Mouse (Mus musculus): ENCODE data around the gene Extl1. TPM values are rescaled to one million over a fixed set of nuclear protein-coding genes. Genes with fewer than 3 reads are reported as not detected.
"Not testable (repeated sequence)": the region's sequence is repeated elsewhere in the genome, so short reads cannot be mapped to it uniquely, and the experiment has no call there.

The Extl1 gene
- polyA plus RNA-seq, 1 experiment, result 0.56 TPM

- Histone ChIP-seq H3K27ac (ENCODE audit: insufficient read depth, low read depth, low read length) (no peak overlapping the region), H3K4me1 (ENCODE audit: control insufficient read depth, insufficient read depth, low read length) (no peaks in the 10 kb centered on the region), H3K4me3 (ENCODE audit: insufficient read depth, low read length) (no peak overlapping the region)
- TF ChIP-seq POLR2A (IDR thresholded peaks at IDR 0.05; ENCODE audit: borderline replicate concordance, low read depth, low read length) (no peak), CTCF (IDR thresholded peaks at IDR 0.05; ENCODE audit: low read depth, low read length) (no peak)
Observed at GRCm38 (mm10) chr4:134345802-134346201, 37.8 kb downstream of the Extl1 start.

DNA sequence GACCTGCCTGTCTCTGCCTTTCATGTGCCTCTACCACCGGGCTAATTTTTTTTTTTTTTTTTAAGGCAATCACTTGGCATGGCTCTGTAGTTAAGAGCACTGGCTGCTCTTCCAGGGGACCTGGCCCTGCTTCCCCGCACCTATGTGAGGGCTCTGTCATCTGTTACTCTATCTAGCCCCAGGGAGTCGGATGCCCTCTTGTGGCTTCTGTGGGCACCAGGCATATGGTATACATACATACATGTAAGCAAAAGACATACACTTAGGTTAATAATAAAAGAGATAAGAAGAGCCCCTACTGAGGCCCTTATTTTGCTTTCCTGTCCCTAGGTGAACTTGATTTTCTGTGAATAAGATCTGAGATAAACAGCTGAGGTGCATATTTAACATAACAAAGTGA is 39.0 kb downstream of the Extl1 start:
- no peak overlapping the region for H3K27ac ChIP-seq (ENCODE audit: insufficient read depth, low read depth, low read length)
- H3K4me3 ChIP-seq (ENCODE audit: insufficient read depth, low read length), result no peak overlapping the region
- H3K4me1 ChIP-seq (ENCODE audit: control insufficient read depth, insufficient read depth, low read length), result no peaks in the 10 kb centered on the region
- no peak for TF ChIP-seq POLR2A (IDR thresholded peaks at IDR 0.05; ENCODE audit: borderline replicate concordance, low read depth, low read length)
- no peak for TF ChIP-seq CTCF (IDR thresholded peaks at IDR 0.05; ENCODE audit: low read depth, low read length)

DNA sequence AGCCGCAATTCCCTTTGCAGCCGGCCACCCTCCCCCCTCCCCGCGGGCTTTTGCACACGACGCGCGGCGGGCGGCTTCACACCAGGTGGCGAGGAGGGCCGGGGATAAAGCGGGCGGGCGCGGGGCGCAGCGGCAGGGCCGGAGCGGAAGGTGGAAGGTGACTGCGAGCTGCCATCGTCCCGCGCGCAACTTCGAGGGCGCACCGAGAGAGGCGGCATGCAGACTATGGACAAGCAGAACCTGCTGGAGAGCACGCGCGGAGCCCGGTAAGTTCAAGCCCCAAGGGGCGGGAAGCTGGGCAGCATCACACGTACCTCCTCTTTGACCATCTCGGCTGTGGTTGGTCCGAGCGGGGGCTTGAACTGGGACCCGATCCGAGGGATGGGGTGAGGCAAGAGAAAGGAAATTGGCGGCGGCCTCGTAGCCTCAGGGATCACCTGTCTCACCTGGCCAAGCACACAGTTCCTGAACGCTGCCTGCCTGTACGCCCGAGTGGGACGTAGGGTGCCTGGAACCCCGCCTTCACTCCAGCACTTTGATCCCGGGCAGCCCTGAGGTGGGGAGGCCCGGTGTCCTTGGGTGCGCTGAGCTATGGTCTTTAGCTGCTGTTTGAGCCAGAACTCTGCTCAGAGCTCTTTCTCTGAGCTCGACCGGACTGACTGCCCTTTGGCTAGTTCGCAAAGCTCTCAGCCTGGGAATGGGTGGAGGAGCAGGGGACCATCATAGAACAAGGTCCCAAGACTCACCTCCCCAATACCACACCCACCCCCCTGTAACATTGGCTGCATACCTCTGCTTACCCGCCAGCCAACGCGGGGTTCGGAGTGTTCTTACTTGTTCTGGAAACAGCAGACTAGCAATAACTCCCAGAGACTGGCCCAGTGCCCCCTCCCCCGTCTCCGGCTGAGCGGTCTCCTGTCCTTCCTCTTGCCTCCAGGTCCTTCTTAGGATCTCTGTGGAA is 40.3 kb downstream of the Extl1 start, which contains the start of gene Slc30a2:
Gene Slc30a2, plus strand, starts transcription at position 111 of the 961 bp plus-strand sequence.
- H3K27ac ChIP-seq (ENCODE audit: insufficient read depth, low read depth, low read length), result no peak within 1 kb of the TSS
- no peaks in the 10 kb centered on the region for H3K4me1 ChIP-seq (ENCODE audit: control insufficient read depth, insufficient read depth, low read length)
- no peak within 1 kb of the TSS for H3K4me3 ChIP-seq (ENCODE audit: insufficient read depth, low read length)
- no peak for TF ChIP-seq POLR2A (IDR thresholded peaks at IDR 0.05; ENCODE audit: borderline replicate concordance, low read depth, low read length)
- TF ChIP-seq CTCF (IDR thresholded peaks at IDR 0.05; ENCODE audit: low read depth, low read length), result no peak

DNA sequence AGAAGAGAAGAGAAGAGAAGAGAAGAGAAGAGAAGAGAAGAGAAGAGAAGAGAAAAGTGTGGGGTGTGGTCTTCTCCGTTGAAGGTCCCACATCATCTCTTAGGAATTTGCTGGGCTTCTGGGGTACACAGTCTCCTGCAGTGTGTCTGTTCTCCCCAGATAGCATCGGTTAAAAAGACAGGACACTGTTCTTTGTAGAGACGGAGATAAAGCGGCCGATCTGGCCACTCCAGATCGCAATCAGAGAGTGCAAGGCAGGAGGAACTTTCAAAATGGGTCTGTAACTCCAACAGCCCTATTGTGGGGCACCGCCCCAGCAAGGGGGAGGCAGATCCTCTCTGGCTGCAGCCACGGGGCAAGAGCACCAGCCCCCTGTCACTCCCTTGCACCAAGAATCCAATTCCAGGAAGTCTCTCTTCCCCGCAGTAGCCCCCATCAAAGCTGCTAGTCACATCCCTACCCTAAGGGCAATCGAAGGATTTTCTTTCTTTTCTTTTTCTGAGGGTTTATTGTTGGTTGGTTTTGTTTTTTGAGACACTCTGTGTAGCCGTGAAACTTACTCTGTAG is 41.4 kb downstream of the Extl1 start:
- Histone ChIP-seq H3K4me1 (ENCODE audit: control insufficient read depth, insufficient read depth, low read length) (no peaks in the 10 kb centered on the region), H3K4me3 (ENCODE audit: insufficient read depth, low read length) (no peak overlapping the region), H3K27ac (ENCODE audit: insufficient read depth, low read depth, low read length) (no peak overlapping the region)
- TF ChIP-seq POLR2A (IDR thresholded peaks at IDR 0.05; ENCODE audit: borderline replicate concordance, low read depth, low read length) (no peak), CTCF (IDR thresholded peaks at IDR 0.05; ENCODE audit: low read depth, low read length) (no peak)

DNA sequence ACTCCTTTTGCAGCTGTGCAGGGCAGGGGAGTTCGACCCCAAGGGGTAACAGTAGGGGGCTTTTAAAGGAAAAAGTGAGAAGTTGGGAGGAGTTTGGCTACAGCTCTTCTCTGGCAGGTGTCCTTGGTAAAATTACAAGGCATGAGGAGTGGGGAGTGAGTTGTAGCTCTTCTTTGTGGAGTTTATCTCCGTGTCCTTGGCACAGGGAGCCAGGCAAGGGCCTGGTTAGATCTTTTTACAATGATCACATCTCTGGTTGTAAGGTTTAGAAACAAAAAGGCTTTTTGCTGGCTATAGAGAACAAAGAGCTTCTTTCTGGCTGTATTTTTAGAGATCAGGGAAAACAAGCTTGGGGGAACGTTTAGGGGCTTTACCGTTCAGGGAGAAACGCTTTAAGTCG is 42.4 kb downstream of the Extl1 start:
- H3K27ac ChIP-seq (ENCODE audit: insufficient read depth, low read depth, low read length); H3K4me3 ChIP-seq (ENCODE audit: insufficient read depth, low read length); H3K4me1 ChIP-seq (ENCODE audit: control insufficient read depth, insufficient read depth, low read length): not testable (repeated sequence)

DNA sequence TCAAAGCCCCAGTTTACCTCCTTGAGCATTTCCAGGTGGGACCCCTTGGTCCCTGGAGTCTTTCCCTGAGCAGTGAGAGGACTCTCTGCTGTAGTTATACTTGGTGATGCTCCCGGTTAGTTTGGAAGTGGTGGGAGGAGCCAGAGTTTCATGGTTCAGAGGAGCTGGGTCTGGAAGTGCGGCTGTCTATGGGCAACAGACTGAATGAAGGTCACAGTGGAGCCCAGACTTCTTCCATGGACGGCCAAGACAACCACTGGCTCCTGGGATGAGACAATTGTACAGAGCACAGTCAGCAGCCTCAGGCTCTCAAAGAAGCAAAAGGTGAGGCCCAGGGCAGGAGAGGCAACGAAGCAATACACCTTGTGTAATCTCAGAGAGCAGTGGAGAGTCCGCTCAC is 53.4 kb downstream of the Extl1 start:
- Histone ChIP-seq H3K4me1 (ENCODE audit: control insufficient read depth, insufficient read depth, low read length) (no peaks in the 10 kb centered on the region), H3K27ac (ENCODE audit: insufficient read depth, low read depth, low read length) (no peak overlapping the region), H3K4me3 (ENCODE audit: insufficient read depth, low read length) (no peak overlapping the region)
- TF ChIP-seq CTCF (IDR thresholded peaks at IDR 0.05; ENCODE audit: low read depth, low read length) (no peak), POLR2A (IDR thresholded peaks at IDR 0.05; ENCODE audit: borderline replicate concordance, low read depth, low read length) (no peak)

GRCm38 (mm10) chr4:134328832-134329231 is 54.8 kb downstream of the Extl1 start:
- TF ChIP-seq POLR2A (IDR thresholded peaks at IDR 0.05; ENCODE audit: borderline replicate concordance, low read depth, low read length), result no peak
- no peak for TF ChIP-seq CTCF (IDR thresholded peaks at IDR 0.05; ENCODE audit: low read depth, low read length)
- Histone ChIP-seq H3K4me3 (ENCODE audit: insufficient read depth, low read length) (no peak overlapping the region), H3K27ac (ENCODE audit: insufficient read depth, low read depth, low read length) (no peak overlapping the region), H3K4me1 (ENCODE audit: control insufficient read depth, insufficient read depth, low read length) (no peaks in the 10 kb centered on the region)

DNA sequence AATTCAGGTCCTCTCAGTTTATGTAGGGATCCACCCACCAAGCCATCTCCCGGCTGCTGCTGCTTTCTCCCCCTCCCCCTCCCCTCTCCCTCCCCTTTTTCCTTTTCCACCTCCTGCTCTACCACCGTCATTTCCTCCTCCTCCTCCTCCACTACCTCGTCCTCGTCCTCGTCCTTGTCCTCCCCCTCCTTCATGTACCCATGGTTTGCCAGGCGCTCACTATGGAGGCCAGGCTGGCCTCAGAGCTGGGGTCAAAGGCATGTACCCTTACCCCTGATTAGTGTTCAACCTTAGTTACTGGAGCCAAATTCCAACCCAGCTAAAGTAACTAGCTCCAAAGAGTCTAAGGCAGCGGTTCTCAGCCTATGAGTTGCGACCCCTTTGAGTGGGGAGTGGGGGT is 55.5 kb downstream of the Extl1 start:
- no peak overlapping the region for H3K27ac ChIP-seq (ENCODE audit: insufficient read depth, low read depth, low read length)
- no peaks in the 10 kb centered on the region for H3K4me1 ChIP-seq (ENCODE audit: control insufficient read depth, insufficient read depth, low read length)
- H3K4me3 ChIP-seq (ENCODE audit: insufficient read depth, low read length), result no peak overlapping the region
- TF ChIP-seq CTCF (IDR thresholded peaks at IDR 0.05; ENCODE audit: low read depth, low read length) (no peak), POLR2A (IDR thresholded peaks at IDR 0.05; ENCODE audit: borderline replicate concordance, low read depth, low read length) (no peak)

DNA sequence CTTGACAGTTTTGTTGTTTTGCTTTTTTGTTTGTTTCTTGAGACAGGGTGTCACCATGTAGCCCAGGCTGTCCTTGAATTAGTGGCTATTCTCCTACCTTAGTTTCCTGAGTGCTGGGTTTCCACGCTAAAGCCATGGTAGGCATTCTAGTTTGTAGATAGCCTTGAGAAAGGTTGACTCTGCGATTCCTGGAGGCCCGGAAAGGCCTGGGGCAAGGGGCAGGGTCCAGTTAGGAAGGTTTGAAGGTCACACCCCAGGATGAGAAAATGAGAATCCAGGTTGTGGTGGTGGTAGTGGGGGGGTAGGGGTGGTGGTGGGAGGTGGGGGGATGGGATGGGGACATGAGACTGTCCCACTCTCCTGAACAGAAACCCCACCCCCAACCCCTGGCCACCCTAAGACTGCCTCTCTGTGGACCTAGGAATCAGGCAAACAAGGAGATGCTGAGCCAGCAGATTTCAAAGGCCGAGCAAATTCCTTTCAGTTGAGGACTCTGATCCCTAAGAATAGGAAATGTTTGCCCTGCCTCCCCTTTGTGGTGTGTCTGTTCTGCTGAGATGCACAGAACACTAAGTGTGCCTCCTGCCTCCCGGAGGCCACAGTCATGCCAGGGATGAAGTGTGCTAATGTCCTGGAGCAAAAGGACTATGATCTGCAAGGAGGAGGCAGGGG is 56.7 kb downstream of the Extl1 start:
- Histone ChIP-seq H3K27ac (ENCODE audit: insufficient read depth, low read depth, low read length) (no peak overlapping the region), H3K4me3 (ENCODE audit: insufficient read depth, low read length) (no peak overlapping the region), H3K4me1 (ENCODE audit: control insufficient read depth, insufficient read depth, low read length) (no peaks in the 10 kb centered on the region)
- no peak for TF ChIP-seq CTCF (IDR thresholded peaks at IDR 0.05; ENCODE audit: low read depth, low read length)
- TF ChIP-seq POLR2A (IDR thresholded peaks at IDR 0.05; ENCODE audit: borderline replicate concordance, low read depth, low read length), result no peak

- Histone ChIP-seq H3K4me1 (ENCODE audit: control insufficient read depth, insufficient read depth, low read length) (no peaks in the 10 kb centered on the region), H3K27ac (ENCODE audit: insufficient read depth, low read depth, low read length) (no peak overlapping the region), H3K4me3 (ENCODE audit: insufficient read depth, low read length) (no peak overlapping the region)
- no peak for TF ChIP-seq CTCF (IDR thresholded peaks at IDR 0.05; ENCODE audit: low read depth, low read length)
- TF ChIP-seq POLR2A (IDR thresholded peaks at IDR 0.05; ENCODE audit: borderline replicate concordance, low read depth, low read length), result no peak
Observed at GRCm38 (mm10) chr4:134324655-134325054, 59.0 kb downstream of the Extl1 start.
